Mouse (Mus musculus) heart, adult 18-20 months (tissue): ENCODE results near the gene Ugcg. TPM values are rescaled to one million over a fixed set of nuclear protein-coding genes. Genes with fewer than 3 reads are reported as not detected.
A peak's percentile ranks its signal among the peaks of the same experiment; 100 is the strongest.

ENCODE experiments used
- DNase-seq, 2 experiments: peaks; one replicate each; pipeline ENCODE4 v3.0.0; 2021 to 2022; ENCODE audit warnings: mixed read lengths in 1 of 2
- total RNA-seq, 2 experiments: library from RNA; stranded (reverse); gene quantifications; 2 replicates each; pipeline ENCODE4 v1.2.3; 2021

The Ugcg gene
- total RNA-seq, 2 experiments from 2014 or later = 11.7 to 14.6 TPM

- peak; percentile 14 to 68 for DNase-seq
Measured at GRCm38 (mm10) chr4:59189546-59190237, 635 bp downstream of the Ugcg start.

- DNase-seq = no peak
Measured at GRCm38 (mm10) chr4:59190650-59191424, 1.8 kb downstream of the Ugcg start.

- no peak for DNase-seq
Measured at GRCm38 (mm10) chr4:59194731-59195496, 5.9 kb downstream of the Ugcg start.

- no peak for DNase-seq
Measured at GRCm38 (mm10) chr4:59196346-59197077, 7.5 kb downstream of the Ugcg start.

GRCm38 (mm10) chr4:59197078-59197424, 8.0 kb downstream of the Ugcg start:
- DNase-seq = no peak

GRCm38 (mm10) chr4:59197462-59197861, 8.4 kb downstream of the Ugcg start:
- no peak for DNase-seq

GRCm38 (mm10) chr4:59199341-59199740, 10.3 kb downstream of the Ugcg start:
- peak; percentile 68 to 76 for DNase-seq

GRCm38 (mm10) chr4:59199805-59200204, 10.7 kb downstream of the Ugcg start:
- no peak for DNase-seq

- no peak for DNase-seq
Measured at GRCm38 (mm10) chr4:59200636-59201035, 11.6 kb downstream of the Ugcg start.

GRCm38 (mm10) chr4:59204616-59205015, 15.6 kb downstream of the Ugcg start:
- DNase-seq = no peak

- DNase-seq = no peak
Measured at GRCm38 (mm10) chr4:59205758-59206340, 16.8 kb downstream of the Ugcg start.

GRCm38 (mm10) chr4:59206600-59206999, 17.5 kb downstream of the Ugcg start:
- DNase-seq = no peak

- DNase-seq = no peak
Measured at GRCm38 (mm10) chr4:59208607-59209006, 19.6 kb downstream of the Ugcg start.

GRCm38 (mm10) chr4:59211181-59211580, 22.1 kb downstream of the Ugcg start:
- DNase-seq = no peak

- DNase-seq = no peak
Measured at GRCm38 (mm10) chr4:59213833-59214232, 24.8 kb downstream of the Ugcg start.

- DNase-seq = no peak
Measured at GRCm38 (mm10) chr4:59214695-59215094, 25.6 kb downstream of the Ugcg start.

- DNase-seq = no peak
Measured at GRCm38 (mm10) chr4:59215585-59215984, 26.5 kb downstream of the Ugcg start.

GRCm38 (mm10) chr4:59217101-59217500, 28.0 kb downstream of the Ugcg start:
- DNase-seq = no peak

- no peak for DNase-seq
Measured at GRCm38 (mm10) chr4:59218154-59218553, 29.1 kb downstream of the Ugcg start.

- DNase-seq = no peak
Measured at GRCm38 (mm10) chr4:59222226-59222625, 33.2 kb downstream of the Ugcg start.

GRCm38 (mm10) chr4:59223055-59223615, 34.1 kb downstream of the Ugcg start:
- peak; percentile 49 to 79 for DNase-seq

- DNase-seq = peak; percentile 58 to 59
Measured at GRCm38 (mm10) chr4:59224889-59225288, 35.8 kb downstream of the Ugcg start.
